Mouse (Mus musculus): ENCODE measurements around the gene Shc3. TPM values are rescaled to one million over a fixed set of nuclear protein-coding genes. Genes with fewer than 3 reads are reported as not detected.
A peak's percentile ranks its signal among the peaks of the same experiment; 100 is the strongest.

The Shc3 gene
- polyA plus RNA-seq, 1 experiment from 2014 or later = 9.2 TPM

DNA sequence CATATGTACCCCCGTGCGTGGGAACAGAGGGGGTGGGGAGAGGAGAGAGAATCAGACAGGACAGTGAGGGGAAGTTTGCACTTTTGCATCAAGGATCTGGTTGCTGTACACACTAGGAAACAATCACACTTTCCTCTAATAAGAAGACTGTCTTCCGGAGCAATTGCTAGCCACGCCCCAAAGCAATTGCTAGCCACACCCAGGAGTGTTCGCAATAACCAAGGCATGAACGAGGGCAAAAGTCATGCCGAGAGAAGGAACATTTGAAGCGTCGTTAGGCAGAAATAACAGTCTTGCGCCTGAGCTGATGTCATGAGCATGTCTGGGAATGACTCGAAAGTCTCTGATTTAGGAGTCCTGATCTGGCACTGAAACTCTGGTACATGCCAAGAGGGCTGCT is 15.9 kb downstream of the Shc3 start:
- ATAC-seq = no peak
- 84% methylated on average over 11 of the region's 11 CpGs for WGBS
- peaks cover 12% of the 10 kb centered on the region for H3K4me1 ChIP-seq (replicated peaks; ENCODE audit: control insufficient read depth, insufficient read depth, low read length)
- no peaks in the 10 kb centered on the region for H3K9me3 ChIP-seq (ENCODE audit: control insufficient read depth, low read length)
- H3K36me3 ChIP-seq (ENCODE audit: control insufficient read depth, insufficient read depth) = no peaks in the 10 kb centered on the region
- no peak overlapping the region for H3K4me2 ChIP-seq (ENCODE audit: low read length)
- H3K27ac ChIP-seq (ENCODE audit: low read length) = no peak overlapping the region
- no peaks in the 10 kb centered on the region for H3K27me3 ChIP-seq (replicated peaks; ENCODE audit: control insufficient read depth, insufficient read depth, low read length)
- H3K9ac ChIP-seq (replicated peaks; ENCODE audit: low read depth, low read length) = no peak overlapping the region
- no peak overlapping the region for H3K4me3 ChIP-seq (replicated peaks; ENCODE audit: low read length)

DNA sequence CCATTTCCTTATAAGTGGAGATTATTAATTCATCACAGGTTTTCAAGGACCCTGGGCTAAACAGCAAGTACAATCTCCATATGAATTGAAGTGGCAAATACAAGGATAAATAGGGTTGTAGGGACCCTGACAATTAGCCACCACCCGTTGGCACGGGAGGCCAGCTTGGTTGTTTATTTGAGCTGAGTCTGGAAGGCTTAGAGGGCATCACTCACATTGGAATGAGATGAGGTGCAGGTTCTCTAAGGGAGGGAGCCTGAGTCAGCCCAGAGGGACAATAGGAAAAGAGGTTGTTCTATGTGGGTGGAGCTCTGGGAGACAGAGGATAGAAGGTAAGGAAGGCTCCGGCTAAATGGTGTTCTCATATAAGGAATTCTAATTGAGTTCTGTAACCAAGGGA is 17.0 kb downstream of the Shc3 start:
- no peak overlapping the region for H3K27ac ChIP-seq (ENCODE audit: low read length)
- peaks cover 12% of the 10 kb centered on the region for H3K4me1 ChIP-seq (replicated peaks; ENCODE audit: control insufficient read depth, insufficient read depth, low read length)
- no peaks in the 10 kb centered on the region for H3K9me3 ChIP-seq (ENCODE audit: control insufficient read depth, low read length)
- H3K36me3 ChIP-seq (ENCODE audit: control insufficient read depth, insufficient read depth) = no peaks in the 10 kb centered on the region
- no peaks in the 10 kb centered on the region for H3K27me3 ChIP-seq (replicated peaks; ENCODE audit: control insufficient read depth, insufficient read depth, low read length)
- H3K4me3 ChIP-seq (replicated peaks; ENCODE audit: low read length) = no peak overlapping the region
- peak; percentile 77 for ATAC-seq
- H3K4me2 ChIP-seq (ENCODE audit: low read length) = no peak overlapping the region
- no peak overlapping the region for H3K9ac ChIP-seq (replicated peaks; ENCODE audit: low read depth, low read length)
- 19% methylated on average over 3 of the region's 3 CpGs for WGBS

DNA sequence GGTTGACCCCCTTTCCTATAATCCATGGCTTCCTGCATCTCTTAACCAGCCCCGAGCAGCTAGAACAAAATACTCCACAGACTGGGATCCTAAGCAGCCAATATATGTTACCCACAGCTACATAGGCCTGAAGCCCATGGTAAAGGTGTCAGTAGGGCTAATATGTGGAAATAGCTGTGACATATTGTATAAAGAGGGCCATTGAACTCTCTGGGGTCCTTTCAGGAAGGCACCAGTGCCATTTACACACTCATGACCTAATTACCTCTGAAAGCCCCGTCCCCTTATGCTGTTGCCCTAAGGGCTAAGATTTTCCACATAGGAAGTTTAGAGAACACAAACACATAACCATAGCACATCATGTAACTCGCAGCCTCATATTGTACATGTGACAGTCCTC is 17.4 kb downstream of the Shc3 start:
- 37% methylated on average over 3 of the region's 3 CpGs for WGBS

DNA sequence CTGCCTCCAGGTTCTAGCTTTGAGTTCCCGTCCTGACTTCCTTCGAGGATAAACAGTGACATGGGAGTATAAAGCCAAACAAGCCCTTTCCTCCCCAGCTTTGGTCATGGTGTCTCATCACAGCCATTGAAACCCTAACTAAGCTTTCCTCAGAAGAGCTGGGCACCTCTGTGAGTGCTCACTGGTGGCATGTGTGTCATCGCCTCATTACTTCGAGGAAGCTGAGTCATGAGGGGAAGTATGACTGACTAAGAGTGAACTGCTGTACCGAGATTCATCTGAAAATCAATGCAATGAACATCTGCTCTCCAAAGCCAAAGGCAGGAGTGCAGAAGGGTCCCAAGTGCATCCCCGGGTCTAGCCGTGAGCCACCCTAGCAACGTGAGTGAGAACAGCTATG is 29.4 kb downstream of the Shc3 start:
- no peak overlapping the region for H3K27ac ChIP-seq (ENCODE audit: low read length)
- no peak overlapping the region for H3K4me3 ChIP-seq (replicated peaks; ENCODE audit: low read length)
- no peaks in the 10 kb centered on the region for H3K4me1 ChIP-seq (replicated peaks; ENCODE audit: control insufficient read depth, insufficient read depth, low read length)
- ATAC-seq = no peak
- H3K9ac ChIP-seq (replicated peaks; ENCODE audit: low read depth, low read length) = no peak overlapping the region
- H3K27me3 ChIP-seq (replicated peaks; ENCODE audit: control insufficient read depth, insufficient read depth, low read length) = no peaks in the 10 kb centered on the region
- H3K4me2 ChIP-seq (ENCODE audit: low read length) = no peak overlapping the region
- H3K36me3 ChIP-seq (ENCODE audit: control insufficient read depth, insufficient read depth) = no peaks in the 10 kb centered on the region
- H3K9me3 ChIP-seq (ENCODE audit: control insufficient read depth, low read length) = no peaks in the 10 kb centered on the region
- WGBS = 95% methylated on average over 8 of the region's 8 CpGs

More for the DNA sequence above, 17.4 kb downstream of the Shc3 start:
- H3K4me3 ChIP-seq (replicated peaks; ENCODE audit: low read length) = no peak overlapping the region
- H3K4me2 ChIP-seq (ENCODE audit: low read length) = no peak overlapping the region
- no peak overlapping the region; the same call in 1 of the 2 replicates for H3K27ac ChIP-seq (ENCODE audit: low read length)
- no peaks in the 10 kb centered on the region for H3K27me3 ChIP-seq (replicated peaks; ENCODE audit: control insufficient read depth, insufficient read depth, low read length)
- H3K9ac ChIP-seq (replicated peaks; ENCODE audit: low read depth, low read length) = no peak overlapping the region
- H3K9me3 ChIP-seq (ENCODE audit: control insufficient read depth, low read length) = no peaks in the 10 kb centered on the region
- H3K4me1 ChIP-seq (replicated peaks; ENCODE audit: control insufficient read depth, insufficient read depth, low read length) = peaks cover 12% of the 10 kb centered on the region
- H3K36me3 ChIP-seq (ENCODE audit: control insufficient read depth, insufficient read depth) = no peaks in the 10 kb centered on the region
- ATAC-seq = peak; percentile 70

DNA sequence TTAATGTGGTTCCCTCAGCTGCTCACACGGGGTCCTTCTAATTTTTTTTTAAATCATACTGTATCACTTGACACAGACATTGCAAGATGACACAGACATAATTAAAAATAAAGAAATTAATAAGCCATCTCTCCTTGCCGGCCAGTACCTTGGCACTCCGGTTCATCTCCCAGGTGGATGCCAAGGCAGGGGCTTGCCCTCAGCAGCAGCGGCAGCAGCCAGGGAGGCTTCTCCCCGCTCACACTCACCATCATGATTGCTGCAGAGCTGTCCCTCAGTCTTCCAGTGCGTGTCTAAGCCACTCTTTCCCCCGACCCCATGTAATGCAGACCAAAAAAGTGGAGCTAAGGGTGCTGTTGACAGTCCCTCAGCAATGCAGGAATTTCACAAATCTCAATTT is 33.9 kb downstream of the Shc3 start:
- Histone ChIP-seq H3K36me3 (ENCODE audit: control insufficient read depth, insufficient read depth) (no peaks in the 10 kb centered on the region), H3K4me3 (replicated peaks; ENCODE audit: low read length) (no peak overlapping the region), H3K9ac (replicated peaks; ENCODE audit: low read depth, low read length) (no peak overlapping the region), H3K27me3 (replicated peaks; ENCODE audit: control insufficient read depth, insufficient read depth, low read length) (no peaks in the 10 kb centered on the region), H3K4me2 (ENCODE audit: low read length) (no peak overlapping the region), H3K27ac (ENCODE audit: low read length) (no peak overlapping the region), H3K9me3 (ENCODE audit: control insufficient read depth, low read length) (no peaks in the 10 kb centered on the region), H3K4me1 (replicated peaks; ENCODE audit: control insufficient read depth, insufficient read depth, low read length) (no peaks in the 10 kb centered on the region)
- 88% methylated on average over 7 of the region's 7 CpGs for WGBS
- no peak for ATAC-seq

DNA sequence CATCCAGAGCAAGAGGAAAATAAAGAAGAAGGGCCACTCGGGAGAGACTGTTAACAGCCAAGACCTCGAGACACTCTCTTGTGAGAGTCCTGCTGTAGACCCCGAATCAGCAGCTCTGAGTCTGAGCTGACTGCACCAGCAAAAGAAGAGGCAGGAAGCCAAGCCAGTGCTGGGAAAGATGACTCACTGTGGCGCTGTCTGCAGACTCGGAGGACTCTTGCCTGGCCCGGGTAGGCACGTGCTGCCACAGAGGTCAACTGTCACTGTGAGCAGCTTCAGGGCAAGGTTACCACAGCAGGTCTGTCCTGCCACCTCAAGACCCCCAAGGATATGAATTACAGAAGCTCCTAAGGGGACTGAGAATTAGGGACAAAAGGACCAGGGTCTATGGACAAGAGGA is 42.7 kb downstream of the Shc3 start:
- 66% methylated on average over 7 of the region's 7 CpGs for WGBS
- Histone ChIP-seq H3K27ac (ENCODE audit: low read length) (no peak overlapping the region), H3K4me2 (ENCODE audit: low read length) (no peak overlapping the region), H3K9me3 (ENCODE audit: control insufficient read depth, low read length) (no peaks in the 10 kb centered on the region), H3K27me3 (replicated peaks; ENCODE audit: control insufficient read depth, insufficient read depth, low read length) (no peaks in the 10 kb centered on the region), H3K4me3 (replicated peaks; ENCODE audit: low read length) (no peak overlapping the region), H3K36me3 (ENCODE audit: control insufficient read depth, insufficient read depth) (no peaks in the 10 kb centered on the region), H3K9ac (replicated peaks; ENCODE audit: low read depth, low read length) (no peak overlapping the region), H3K4me1 (replicated peaks; ENCODE audit: control insufficient read depth, insufficient read depth, low read length) (no peaks in the 10 kb centered on the region)
- ATAC-seq = no peak

DNA sequence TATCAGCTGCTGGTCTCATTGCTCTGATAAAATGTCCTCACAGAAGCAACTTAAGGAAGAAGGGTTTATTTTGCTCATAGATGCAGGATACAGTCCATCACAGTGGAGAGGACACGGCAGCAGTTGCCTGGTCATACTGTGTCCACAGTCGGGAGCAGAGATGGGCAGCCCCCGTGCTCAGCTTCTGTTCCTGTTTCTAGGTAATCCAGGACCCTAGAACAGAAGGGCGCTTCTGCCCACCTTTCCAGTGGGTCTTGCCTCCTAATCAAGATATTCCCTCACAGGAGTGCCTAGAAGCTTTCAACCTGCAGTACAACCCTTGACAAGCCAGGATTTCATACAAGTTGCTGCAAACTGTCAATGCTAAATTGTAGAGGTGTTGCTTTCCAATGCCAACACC is 44.9 kb downstream of the Shc3 start:
- WGBS = 91% methylated on average over 4 of the region's 4 CpGs
- Histone ChIP-seq H3K4me2 (ENCODE audit: low read length) (no peak overlapping the region), H3K27ac (ENCODE audit: low read length) (no peak overlapping the region)

DNA sequence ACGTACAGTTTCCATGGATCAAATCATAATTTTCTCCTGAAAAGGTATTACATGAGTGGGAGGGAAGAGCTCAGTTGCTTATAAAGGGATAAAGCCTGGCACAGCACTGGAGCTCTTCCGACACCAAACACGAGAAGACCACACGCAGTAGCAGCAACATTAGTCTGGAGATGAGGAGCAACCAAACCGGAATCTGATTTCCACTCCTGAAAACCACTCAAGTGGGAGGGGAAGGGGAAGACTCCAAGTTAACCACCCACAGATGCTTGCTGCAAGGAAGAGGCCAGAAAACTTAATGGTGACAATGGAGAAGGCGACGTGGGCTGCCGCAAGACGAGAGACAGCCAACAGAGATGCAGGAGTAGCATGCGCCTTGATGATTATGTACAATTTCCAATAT is 45.9 kb downstream of the Shc3 start:
- 96% methylated on average over 10 of the region's 10 CpGs for WGBS
- Histone ChIP-seq H3K4me1 (replicated peaks; ENCODE audit: control insufficient read depth, insufficient read depth, low read length) (no peaks in the 10 kb centered on the region), H3K9me3 (ENCODE audit: control insufficient read depth, low read length) (no peaks in the 10 kb centered on the region), H3K27me3 (replicated peaks; ENCODE audit: control insufficient read depth, insufficient read depth, low read length) (no peaks in the 10 kb centered on the region), H3K4me2 (ENCODE audit: low read length) (no peak overlapping the region), H3K27ac (ENCODE audit: low read length) (no peak overlapping the region), H3K36me3 (ENCODE audit: control insufficient read depth, insufficient read depth) (no peaks in the 10 kb centered on the region), H3K4me3 (replicated peaks; ENCODE audit: low read length) (no peak overlapping the region), H3K9ac (replicated peaks; ENCODE audit: low read depth, low read length) (no peak overlapping the region)
- no peak for ATAC-seq

More for the DNA sequence above, 44.9 kb downstream of the Shc3 start:
- Histone ChIP-seq H3K27me3 (replicated peaks; ENCODE audit: control insufficient read depth, insufficient read depth, low read length) (no peaks in the 10 kb centered on the region), H3K36me3 (ENCODE audit: control insufficient read depth, insufficient read depth) (no peaks in the 10 kb centered on the region), H3K4me1 (replicated peaks; ENCODE audit: control insufficient read depth, insufficient read depth, low read length) (no peaks in the 10 kb centered on the region), H3K9ac (replicated peaks; ENCODE audit: low read depth, low read length) (no peak overlapping the region), H3K4me3 (replicated peaks; ENCODE audit: low read length) (no peak overlapping the region), H3K9me3 (ENCODE audit: control insufficient read depth, low read length) (no peaks in the 10 kb centered on the region)
- ATAC-seq = no peak

DNA sequence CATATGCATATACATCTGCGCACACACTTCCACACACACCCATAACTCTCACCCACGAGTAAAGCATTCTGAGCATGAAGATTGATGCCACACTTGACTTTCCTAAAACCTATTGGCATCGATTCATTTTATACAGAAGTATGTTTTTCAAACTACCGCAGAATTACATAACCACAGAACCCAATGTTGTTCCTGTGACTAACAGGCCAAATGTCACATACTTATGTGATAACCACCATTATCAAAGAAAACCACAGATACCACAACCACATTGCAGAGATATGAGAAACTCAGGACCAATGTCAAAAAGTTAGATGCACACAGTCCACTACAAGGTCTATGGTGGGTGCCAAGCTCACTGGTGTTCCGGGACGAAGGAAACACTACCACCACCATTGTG is 50.3 kb downstream of the Shc3 start:
- Histone ChIP-seq H3K4me1 (replicated peaks; ENCODE audit: control insufficient read depth, insufficient read depth, low read length) (no peaks in the 10 kb centered on the region), H3K9me3 (ENCODE audit: control insufficient read depth, low read length) (peaks cover 2% of the 10 kb centered on the region)
- 97% methylated on average over 6 of the region's 6 CpGs for WGBS

DNA sequence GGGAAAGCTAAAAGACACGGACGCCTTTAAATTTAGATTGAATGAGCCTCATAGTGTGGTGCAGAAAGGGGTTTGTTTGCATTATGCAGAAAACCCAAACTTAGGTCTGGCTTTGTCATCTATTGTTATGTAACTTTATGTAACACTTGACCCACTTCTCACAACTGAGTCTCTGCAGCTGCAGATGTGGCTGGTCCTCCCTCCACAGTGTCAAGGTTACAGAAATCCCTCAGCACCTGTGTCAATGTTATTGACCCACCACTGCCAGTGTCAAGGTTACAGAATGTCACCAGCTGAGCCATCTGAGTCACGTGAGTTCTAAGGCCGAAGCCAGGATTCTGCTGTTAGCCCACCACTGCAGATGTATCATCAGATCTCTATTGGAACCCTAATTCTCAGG is 51.3 kb downstream of the Shc3 start:
- Histone ChIP-seq H3K27me3 (replicated peaks; ENCODE audit: control insufficient read depth, insufficient read depth, low read length) (no peaks in the 10 kb centered on the region), H3K4me2 (ENCODE audit: low read length) (no peak overlapping the region), H3K27ac (ENCODE audit: low read length) (no peak overlapping the region), H3K9ac (replicated peaks; ENCODE audit: low read depth, low read length) (no peak overlapping the region), H3K9me3 (ENCODE audit: control insufficient read depth, low read length) (peaks cover 2% of the 10 kb centered on the region), H3K4me1 (replicated peaks; ENCODE audit: control insufficient read depth, insufficient read depth, low read length) (no peaks in the 10 kb centered on the region), H3K36me3 (ENCODE audit: control insufficient read depth, insufficient read depth) (no peaks in the 10 kb centered on the region), H3K4me3 (replicated peaks; ENCODE audit: low read length) (no peak overlapping the region)
- WGBS = 84% methylated on average over 4 of the region's 4 CpGs
- ATAC-seq = no peak

More for the DNA sequence above, 50.3 kb downstream of the Shc3 start:
- Histone ChIP-seq H3K27ac (ENCODE audit: low read length) (no peak overlapping the region), H3K36me3 (ENCODE audit: control insufficient read depth, insufficient read depth) (no peaks in the 10 kb centered on the region), H3K4me3 (replicated peaks; ENCODE audit: low read length) (no peak overlapping the region), H3K4me2 (ENCODE audit: low read length) (no peak overlapping the region), H3K27me3 (replicated peaks; ENCODE audit: control insufficient read depth, insufficient read depth, low read length) (no peaks in the 10 kb centered on the region), H3K9ac (replicated peaks; ENCODE audit: low read depth, low read length) (no peak overlapping the region)
- ATAC-seq = no peak

All from forebrain, embryonic 16.5 days (tissue).